Mouse (Mus musculus) CD4-positive, CD25-positive, alpha-beta regulatory T cell, adult 4 months (primary cell): ENCODE results near the gene Sv2c. TPM values are rescaled to one million over a fixed set of nuclear protein-coding genes. Genes with fewer than 3 reads are reported as not detected.
"Not testable (repeated sequence)": the region's sequence is repeated elsewhere in the genome, so short reads cannot be mapped to it uniquely, and the experiment has no call there.

ENCODE experiments used
- ATAC-seq: one replicate; pipeline ENCODE4 v1.8.0; 2017
- polyA plus RNA-seq, 2 experiments: library from polyadenylated mRNA; unstranded; fragments of 100-300 nt; shearing (Covaris generic); gene quantifications; one replicate each; pipeline ENCODE4 v1.2.1; 2017

The Sv2c gene
- polyA plus RNA-seq, result 1 to 10 TPM; 1.8 to 3.2 TPM

DNA sequence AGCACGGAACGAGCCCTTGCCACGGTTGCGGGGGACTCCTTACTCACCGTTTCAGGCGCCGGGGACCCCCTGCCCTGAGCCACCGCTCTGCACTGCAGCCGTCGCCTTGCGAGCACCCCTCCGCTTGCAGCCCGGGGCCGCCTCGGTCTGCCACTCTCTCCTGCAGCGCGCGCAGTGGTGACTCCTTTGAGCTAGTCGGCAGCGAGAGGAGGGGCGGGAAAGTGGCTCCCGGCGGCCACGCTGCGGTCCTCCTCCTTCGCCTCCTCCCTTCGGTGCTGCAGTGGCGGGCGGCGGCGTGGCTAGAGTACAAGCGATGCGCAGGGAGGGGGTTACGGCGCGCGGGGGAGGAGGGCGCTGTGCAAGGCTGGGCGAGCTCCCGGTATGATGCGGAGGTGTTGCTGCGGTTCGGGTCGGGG is at the start of gene Sv2c:
TSS of gene Sv2c (minus strand) at position 177 of the 416 bp plus-strand sequence.
- no peak for ATAC-seq

DNA sequence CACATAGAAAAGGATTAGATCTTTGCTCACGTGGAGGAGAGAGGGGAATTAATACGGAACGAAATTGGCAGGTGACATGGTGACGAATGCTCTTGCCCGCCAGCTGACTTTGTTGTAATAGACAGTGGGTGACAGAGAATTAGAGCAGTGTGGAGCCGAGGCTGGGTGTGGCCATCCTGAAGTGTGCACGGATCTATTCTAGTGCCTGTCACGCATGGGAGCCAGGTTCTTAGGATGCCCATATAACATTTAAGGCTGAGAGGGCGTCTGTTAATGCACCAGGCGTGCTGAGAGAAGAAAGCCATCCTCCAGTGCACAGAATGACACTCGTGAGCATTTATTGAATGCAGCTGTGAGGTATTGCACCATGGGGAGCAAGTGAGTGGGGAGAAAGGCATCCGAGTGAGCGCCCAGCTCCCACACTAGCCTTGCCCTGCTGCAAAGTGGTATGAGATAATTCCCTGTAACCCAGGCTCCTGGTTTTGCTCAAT is 48.3 kb upstream of the Sv2c start:
- ATAC-seq, result no peak

DNA sequence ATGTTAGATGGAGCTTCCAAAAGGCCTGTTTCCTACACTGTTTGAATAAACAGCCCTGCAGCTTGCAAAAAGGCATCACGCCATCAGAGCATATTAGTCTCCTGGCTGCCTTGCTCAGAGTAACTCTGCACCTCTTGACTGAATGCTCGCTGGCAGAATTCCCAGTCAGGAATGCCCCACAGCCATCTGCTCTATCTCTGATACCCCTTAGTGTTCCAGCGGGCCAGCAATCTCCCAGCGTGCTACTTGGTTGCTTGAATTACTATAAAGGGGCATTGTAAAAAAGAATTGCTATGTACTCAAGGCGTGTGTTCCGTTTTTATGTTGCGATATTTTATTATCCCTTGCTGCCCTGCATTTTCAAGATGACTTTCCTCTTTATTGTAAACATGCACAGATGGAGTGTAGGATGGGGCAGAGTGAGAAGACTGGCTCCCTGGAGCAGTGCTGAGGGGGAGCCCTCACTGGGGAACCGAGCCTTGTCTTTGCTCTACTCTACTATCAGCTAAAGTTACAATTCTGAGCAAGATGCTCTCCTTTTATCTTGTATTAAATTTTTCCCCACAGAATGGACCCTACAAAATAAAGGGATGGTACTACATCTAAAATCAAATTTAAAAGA is 43.3 kb upstream of the Sv2c start:
- ATAC-seq, result no peak

GRCm38 (mm10) chr13:96173686-96174085 is 41.3 kb upstream of the Sv2c start:
- no peak for ATAC-seq

- ATAC-seq, result no peak
These were observed 39.9 kb upstream of the Sv2c start for GRCm38 (mm10) chr13:96172290-96172689.

GRCm38 (mm10) chr13:96168991-96169665 is 36.8 kb upstream of the Sv2c start:
- no peak for ATAC-seq

DNA sequence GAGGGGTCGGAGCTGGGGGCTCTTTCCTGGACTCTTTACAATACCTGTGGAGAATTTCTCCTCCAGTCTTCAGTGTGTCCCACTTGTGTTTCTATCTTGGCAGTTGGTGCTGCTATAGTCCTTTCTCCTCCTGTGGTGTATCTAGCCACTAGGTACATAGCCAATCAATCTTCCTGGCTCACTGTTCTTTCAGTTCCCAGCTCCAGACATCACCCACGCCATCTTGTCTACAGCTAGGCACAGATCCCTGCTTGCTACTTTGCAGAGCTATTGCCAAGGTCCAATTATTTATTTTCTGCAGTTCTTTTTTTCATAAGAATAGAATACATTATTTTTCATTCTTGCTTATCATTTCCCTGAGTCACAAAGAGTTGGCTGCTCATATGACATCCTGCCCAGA is 34.2 kb upstream of the Sv2c start:
- no peak for ATAC-seq

DNA sequence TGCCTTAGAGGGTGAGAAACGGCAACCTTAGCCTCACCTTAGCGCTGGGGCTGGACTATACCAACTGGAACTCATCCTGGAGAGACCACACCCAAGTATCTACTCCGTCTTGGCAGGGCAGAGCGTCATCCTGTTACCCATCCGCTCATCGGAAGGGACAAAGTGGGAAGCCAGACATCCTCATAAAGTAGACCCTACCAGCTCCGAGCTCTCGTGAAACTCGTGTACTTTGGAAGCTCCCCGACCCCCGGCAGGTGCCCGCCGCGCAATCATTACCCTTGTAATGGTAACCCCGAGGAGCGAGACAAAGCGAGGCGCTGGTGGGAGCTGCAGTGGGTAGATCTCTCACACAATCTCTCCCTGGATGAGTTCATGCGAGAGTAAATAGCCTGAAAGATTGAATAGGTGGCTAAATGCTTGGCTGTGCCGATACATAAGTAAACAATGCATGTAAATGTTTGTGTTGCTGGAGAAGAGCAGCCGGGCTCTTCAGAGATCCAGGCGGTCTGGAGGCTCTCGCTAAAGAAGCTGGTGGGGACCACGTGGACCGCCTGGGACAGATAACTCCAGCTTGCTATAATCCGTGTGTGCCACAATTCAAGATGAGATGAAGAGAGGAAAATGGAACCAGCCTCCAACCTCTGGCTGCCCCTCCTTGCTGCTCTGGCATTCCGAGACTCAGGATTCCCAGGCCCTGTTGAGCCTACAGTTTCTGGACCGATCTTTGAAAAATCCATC is 1.2 kb upstream of the Sv2c start:
- ATAC-seq, result no peak

GRCm38 (mm10) chr13:96132833-96133232 is 456 bp upstream of the Sv2c start:
- ATAC-seq, result no peak

DNA sequence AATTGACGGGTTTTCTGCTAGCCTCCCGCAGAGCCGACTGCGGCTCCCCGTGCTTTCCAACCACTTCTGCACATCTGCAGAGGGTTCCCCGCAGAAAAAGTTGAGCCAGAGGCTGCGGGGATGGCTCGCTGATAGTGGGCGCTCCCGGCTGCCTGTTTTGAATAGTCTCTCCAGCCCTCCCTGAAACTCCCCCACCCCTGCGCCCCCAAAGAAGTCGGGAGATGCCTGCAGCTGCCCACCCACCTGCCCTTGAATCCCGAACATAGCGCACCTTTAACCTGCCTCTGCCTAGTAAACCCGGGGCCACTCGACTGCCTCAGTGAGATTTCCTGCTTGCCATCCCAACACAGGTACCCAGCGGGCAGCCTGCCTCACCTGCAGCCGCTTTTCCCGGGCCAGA is 466 bp downstream of the Sv2c start:
- no peak for ATAC-seq

DNA sequence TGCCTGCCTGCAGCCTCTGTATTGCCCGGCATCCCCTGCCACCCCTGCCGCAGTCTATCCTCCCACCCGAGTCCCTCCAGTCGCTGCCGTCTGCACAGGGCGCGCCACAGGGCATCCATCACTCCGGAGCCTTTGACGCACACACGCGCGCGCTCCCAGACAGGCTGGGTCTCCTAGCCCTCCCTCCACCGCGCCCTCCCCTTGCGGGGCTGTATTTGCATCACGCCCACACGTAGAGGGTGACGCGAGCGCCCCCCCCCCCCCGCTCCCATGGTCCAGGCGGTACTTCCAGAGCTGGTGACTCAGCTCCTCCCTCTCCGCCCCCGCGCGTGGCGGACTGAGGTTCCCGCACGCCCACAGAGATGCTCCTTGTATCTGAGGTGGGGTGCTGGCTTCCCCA is 1.3 kb downstream of the Sv2c start:
- no peak for ATAC-seq

DNA sequence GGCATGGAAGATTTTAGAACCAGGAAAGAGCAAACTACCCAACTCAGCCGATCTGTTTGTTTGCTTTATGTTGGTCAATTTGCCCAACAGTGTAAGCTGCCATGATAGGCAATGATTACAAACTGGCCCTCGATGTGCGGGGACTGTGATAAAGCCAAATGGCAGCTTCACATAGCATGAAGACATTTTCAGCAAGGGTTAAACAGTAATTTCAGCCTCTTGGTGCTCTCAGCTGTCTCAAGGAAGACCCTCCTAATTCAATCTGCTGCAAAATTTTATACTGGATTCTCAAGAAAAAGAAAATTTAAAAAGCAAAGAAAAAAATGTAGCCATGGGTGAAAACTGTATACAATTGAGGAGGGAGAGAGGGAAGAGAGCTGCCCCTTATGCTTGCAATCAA is 3.3 kb downstream of the Sv2c start:
- no peak for ATAC-seq

DNA sequence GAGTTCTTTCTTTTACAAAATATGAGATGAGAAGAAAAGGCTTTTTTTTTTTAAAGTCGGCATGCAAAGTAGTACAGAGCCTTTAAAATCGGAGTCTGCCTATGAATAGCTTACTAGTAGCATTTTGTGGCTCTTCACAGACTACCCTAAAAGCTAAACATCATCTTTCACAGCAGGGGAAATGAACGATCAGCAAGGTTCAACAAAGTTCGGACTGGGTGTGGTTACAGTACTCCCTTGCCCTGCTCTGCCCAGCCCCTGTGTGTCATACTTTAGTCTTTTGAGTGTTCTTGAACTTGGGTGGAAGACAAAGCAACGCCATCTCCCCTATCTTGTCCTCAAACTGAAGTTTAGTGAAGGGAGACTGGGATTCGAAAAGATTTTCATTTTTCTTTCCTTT is 5.7 kb downstream of the Sv2c start:
- ATAC-seq, result no peak

- ATAC-seq, result no peak
These were observed 7.4 kb downstream of the Sv2c start for GRCm38 (mm10) chr13:96125011-96125410.

DNA sequence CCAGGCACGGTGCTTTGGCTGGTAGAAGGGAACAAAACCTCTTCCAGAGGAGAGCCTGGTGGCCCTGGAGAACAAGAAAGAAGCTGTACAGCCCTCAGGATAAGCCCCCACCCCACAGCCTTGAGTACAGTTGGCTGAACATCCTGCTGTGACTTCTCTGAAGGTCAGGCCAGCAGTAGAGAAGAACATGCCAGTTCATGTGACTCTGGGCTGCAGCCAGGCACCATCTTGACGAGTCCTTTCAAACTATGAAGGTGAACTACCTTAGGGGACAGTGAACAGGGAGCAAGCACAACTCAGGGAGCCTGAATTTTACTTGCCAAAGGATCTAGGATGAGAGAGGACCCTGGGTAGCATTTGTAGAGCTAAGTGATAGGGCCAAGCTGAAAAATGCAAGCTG is 19.7 kb downstream of the Sv2c start:
- no peak for ATAC-seq

GRCm38 (mm10) chr13:96110767-96111166 is 21.6 kb downstream of the Sv2c start:
- no peak for ATAC-seq

DNA sequence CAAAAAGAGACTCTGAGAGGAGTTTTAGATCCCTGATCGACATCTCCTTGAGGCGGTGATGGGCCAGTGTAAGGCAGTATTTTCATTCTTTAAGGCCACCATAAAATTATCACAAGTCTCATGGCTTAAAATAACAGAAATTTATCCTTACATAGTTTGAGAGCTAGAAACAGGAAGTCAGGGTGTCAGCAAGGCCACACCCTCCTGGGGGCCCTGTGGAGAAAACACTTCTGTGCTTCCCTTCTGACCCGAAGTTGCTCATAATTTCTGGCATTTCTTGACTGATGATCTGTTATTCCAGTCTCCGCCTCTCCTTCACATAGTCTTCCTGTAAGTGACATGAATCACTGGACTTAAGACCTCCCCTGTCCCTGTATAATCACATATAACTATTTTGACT is 26.0 kb downstream of the Sv2c start:
- ATAC-seq, result no peak

- no peak for ATAC-seq
These were observed 41.4 kb downstream of the Sv2c start for GRCm38 (mm10) chr13:96090929-96091328.

GRCm38 (mm10) chr13:96085581-96086302 is 46.6 kb downstream of the Sv2c start:
- no peak for ATAC-seq

- not testable (repeated sequence) for ATAC-seq
These were observed 50.6 kb downstream of the Sv2c start, which contains the start of gene Gm17190 for GRCm38 (mm10) chr13:96081754-96082153. Gm17190 (plus strand) TSS chr13:96082054.

DNA sequence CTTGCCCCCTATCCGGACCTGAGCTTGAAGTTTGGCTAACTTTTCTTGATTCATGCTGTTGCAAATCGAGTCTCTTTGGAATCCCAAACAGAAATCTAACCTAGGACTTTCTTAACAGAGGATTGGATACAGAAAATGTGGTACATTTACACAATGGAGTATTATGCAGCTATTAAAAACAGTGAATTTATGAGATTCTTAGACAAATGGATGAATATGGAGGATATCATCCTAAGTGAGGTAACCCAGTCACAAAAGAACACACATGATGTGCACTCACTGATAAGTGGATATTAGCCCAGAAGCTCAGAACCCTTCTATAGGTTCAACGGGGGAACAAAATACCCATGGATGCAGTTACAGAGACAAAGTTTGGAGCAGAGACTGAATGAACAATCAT is 51.1 kb downstream of the Sv2c start, which contains the start of gene Gm20075:
TSS of gene Gm20075 (minus strand) at position 101 of the 400 bp plus-strand sequence.
- not testable (repeated sequence) for ATAC-seq

- ATAC-seq, result no peak
These were observed 58.8 kb downstream of the Sv2c start for GRCm38 (mm10) chr13:96073555-96073954.

- no peak for ATAC-seq
These were observed 79.6 kb downstream of the Sv2c start for GRCm38 (mm10) chr13:96052755-96053154.
